Mouse (Mus musculus) testis, postnatal 14 days (tissue): Measurements from ENCODE around the gene Tcn2.
A peak's percentile ranks its signal among the peaks of the same experiment; 100 is the strongest.
"Not testable (repeated sequence)": the region's sequence is repeated elsewhere in the genome, so short reads cannot be mapped to it uniquely, and the experiment has no call there.

Source experiments
- DNase-seq: peaks from one replicate; pipeline ENCODE4 v3.0.0; 2021; ENCODE audit warnings: low spot score

Tcn2 gene

GRCm38 (mm10) chr11:3931511-3932211, at the start of gene Tcn2:
Tcn2 (minus strand) TSS chr11:3932159.
- peak; percentile 80 for DNase-seq

- no peak for DNase-seq
Measured at GRCm38 (mm10) chr11:3981536-3981935, 49.6 kb upstream of the Tcn2 start.

- DNase-seq, result no peak
Measured at GRCm38 (mm10) chr11:3978421-3978820, 46.5 kb upstream of the Tcn2 start.

- DNase-seq, result no peak
Measured at GRCm38 (mm10) chr11:3976678-3977077, 44.7 kb upstream of the Tcn2 start, which contains the start of gene 4930556J24Rik. 4930556J24Rik (minus strand) TSS chr11:3976778.

- no peak for DNase-seq
Measured at GRCm38 (mm10) chr11:3974311-3974710, 42.4 kb upstream of the Tcn2 start.

GRCm38 (mm10) chr11:3973081-3973480, 41.1 kb upstream of the Tcn2 start:
- no peak for DNase-seq

- DNase-seq, result no peak
Measured at GRCm38 (mm10) chr11:3970361-3970760, 38.4 kb upstream of the Tcn2 start.

GRCm38 (mm10) chr11:3969837-3970236, 37.9 kb upstream of the Tcn2 start:
- no peak for DNase-seq

GRCm38 (mm10) chr11:3964416-3965172, 32.6 kb upstream of the Tcn2 start:
- no peak for DNase-seq

GRCm38 (mm10) chr11:3963610-3964415, 31.9 kb upstream of the Tcn2 start, which contains the start of gene Pes1:
Pes1 (plus strand) TSS chr11:3963975.
- DNase-seq, result peak; percentile 87

GRCm38 (mm10) chr11:3963155-3963554, 31.2 kb upstream of the Tcn2 start:
- peak; percentile 67 for DNase-seq

- DNase-seq, result no peak
Measured at GRCm38 (mm10) chr11:3961761-3962160, 29.8 kb upstream of the Tcn2 start.

GRCm38 (mm10) chr11:3960901-3961300, 28.9 kb upstream of the Tcn2 start:
- DNase-seq, result no peak

GRCm38 (mm10) chr11:3955371-3955770, 23.4 kb upstream of the Tcn2 start:
- not testable (repeated sequence) for DNase-seq

GRCm38 (mm10) chr11:3954876-3955275, 22.9 kb upstream of the Tcn2 start:
- not testable (repeated sequence) for DNase-seq

- DNase-seq, result no peak
Measured at GRCm38 (mm10) chr11:3946386-3946785, 14.4 kb upstream of the Tcn2 start.

- DNase-seq, result no peak
Measured at GRCm38 (mm10) chr11:3941371-3941770, 9.4 kb upstream of the Tcn2 start.

- no peak for DNase-seq
Measured at GRCm38 (mm10) chr11:3937321-3937874, 5.4 kb upstream of the Tcn2 start.

GRCm38 (mm10) chr11:3936318-3936717, 4.4 kb upstream of the Tcn2 start:
- DNase-seq, result no peak

GRCm38 (mm10) chr11:3935135-3935534, 3.2 kb upstream of the Tcn2 start:
- no peak for DNase-seq

GRCm38 (mm10) chr11:3933756-3934285, 1.9 kb upstream of the Tcn2 start:
- no peak for DNase-seq

GRCm38 (mm10) chr11:3930931-3931330, 1.0 kb downstream of the Tcn2 start:
- no peak for DNase-seq
